12 mouse cellular contexts compared by ENCODE assay signal in the genomic region with DNA sequence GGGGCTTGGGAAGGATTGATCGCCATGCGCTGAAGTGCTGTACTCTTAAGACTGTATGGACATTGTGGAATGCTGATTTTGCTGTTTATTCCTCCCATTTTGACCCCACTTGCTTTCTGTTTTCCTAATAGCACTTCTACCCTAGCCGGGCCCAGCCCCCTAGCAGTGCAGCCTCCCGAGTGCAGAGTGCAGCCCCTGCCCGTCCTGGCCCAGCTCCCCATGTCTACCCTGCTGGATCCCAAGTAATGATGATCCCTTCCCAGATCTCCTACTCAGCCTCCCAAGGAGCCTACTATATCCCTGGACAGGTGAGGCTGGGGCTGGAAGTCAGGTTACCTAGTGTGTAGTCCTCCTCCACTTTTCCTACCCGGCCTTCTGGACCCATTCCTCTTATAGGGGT. TPM values are rescaled to one million over a fixed set of nuclear protein-coding genes. Genes with fewer than 3 reads are reported as not detected.
DNase-seq lines count a peak whose midpoint lies in the region; ATAC-seq and TF ChIP-seq lines count a peak whose summit lies in the region.
"Had no signal": no experiment of that assay in that cellular context is flagged by ENCODE, and none has a peak within 500 bp of the region (broad histone marks: within the 10 kb centered on the region; RNA-seq: fewer than 3 reads in every experiment).

No protein-coding gene starts in this region.

- ATAC-seq in forebrain, embryonic 13.5 days, result no peak
- ATAC-seq in forebrain, embryonic 11.5 days (replicated peaks; ENCODE audit: low FRiP score), result no peak
- no peak for ATAC-seq in lung, postnatal 0 days
- no peak for ATAC-seq in intestine, embryonic 15.5 days
- ATAC-seq in midbrain, postnatal 0 days (ENCODE audit: low FRiP score), result no peak
- ATAC-seq: Patski had no signal

- H3K9ac ChIP-seq in forebrain, embryonic 13.5 days, result no peak overlapping the region
- no peak overlapping the region for H3K9ac ChIP-seq in forebrain, embryonic 11.5 days (ENCODE audit: low read length)
- 0 out of 2 replicates have a peak overlapping the region, but pooled peaks have one; percentile 6 for H3K9ac ChIP-seq in lung, postnatal 0 days (replicated peaks; ENCODE audit: low read depth)
- no peak overlapping the region for H3K9ac ChIP-seq in intestine, embryonic 15.5 days
- 0 out of 2 replicates have a peak overlapping the region, but pooled peaks have one; percentile 19 for H3K9ac ChIP-seq in midbrain, postnatal 0 days (replicated peaks; ENCODE audit: low read length, poor library complexity, severe bottlenecking)

- no peak for TF ChIP-seq EP300 in lung, postnatal 0 days (IDR thresholded peaks at IDR 0.05)

- no peaks in the 10 kb centered on the region for H3K9me3 ChIP-seq in forebrain, embryonic 13.5 days (replicated peaks)
- H3K9me3 ChIP-seq in forebrain, embryonic 11.5 days (ENCODE audit: control insufficient read depth, low read length), result no peaks in the 10 kb centered on the region
- no peaks in the 10 kb centered on the region for H3K9me3 ChIP-seq in lung, postnatal 0 days (ENCODE audit: low read length)
- H3K9me3 ChIP-seq in intestine, embryonic 15.5 days, result no peaks in the 10 kb centered on the region
- no peaks in the 10 kb centered on the region for H3K9me3 ChIP-seq in midbrain, postnatal 0 days (ENCODE audit: low read length)

- no peak overlapping the region for H3K27ac ChIP-seq in forebrain, embryonic 13.5 days
- no peak overlapping the region for H3K27ac ChIP-seq in forebrain, embryonic 11.5 days (ENCODE audit: low read depth, low read length)
- no peak overlapping the region for H3K27ac ChIP-seq in lung, postnatal 0 days (ENCODE audit: low read length)
- no peak overlapping the region for H3K27ac ChIP-seq in intestine, embryonic 15.5 days
- H3K27ac ChIP-seq in midbrain, postnatal 0 days (ENCODE audit: low read depth, low read length), result no peak overlapping the region

- H3K36me3 ChIP-seq in forebrain, embryonic 13.5 days (ENCODE audit: poor library complexity, severe bottlenecking), result peaks cover 61% of the 10 kb centered on the region
- peaks cover 15% of the 10 kb centered on the region for H3K36me3 ChIP-seq in forebrain, embryonic 11.5 days (ENCODE audit: control insufficient read depth, insufficient read depth, low read length)
- H3K36me3 ChIP-seq in lung, postnatal 0 days (ENCODE audit: insufficient read depth, low read length), result peaks cover 16% of the 10 kb centered on the region
- H3K36me3 ChIP-seq in intestine, embryonic 15.5 days, result peaks cover 40% of the 10 kb centered on the region
- peaks cover 45% of the 10 kb centered on the region for H3K36me3 ChIP-seq in midbrain, postnatal 0 days (ENCODE audit: insufficient read depth, low read length)

- 0 out of 2 replicates have a peak overlapping the region, but pooled peaks have one; percentile 1 for H3K4me3 ChIP-seq in forebrain, embryonic 13.5 days
- H3K4me3 ChIP-seq in forebrain, embryonic 11.5 days (ENCODE audit: low read depth, low read length), result no peak overlapping the region
- no peak overlapping the region for H3K4me3 ChIP-seq in lung, postnatal 0 days (ENCODE audit: low read depth, low read length)
- no peak overlapping the region for H3K4me3 ChIP-seq in intestine, embryonic 15.5 days (replicated peaks)
- H3K4me3 ChIP-seq in midbrain, postnatal 0 days (ENCODE audit: low read depth, low read length), result no peak overlapping the region

- intact Hi-C loops in left cerebral cortex, postnatal 10 days (cut with DNase I), result no loop called here

- no peak for DNase-seq in forebrain, embryonic 11.5 days (ENCODE audit: low spot score)
- DNase-seq in lung, postnatal 0 days (ENCODE audit: low spot score), result no peak
- no peak for DNase-seq in lung, postnatal 4 days
- no peak for DNase-seq in midbrain, postnatal 0 days (ENCODE audit: low spot score)
- no peak for DNase-seq in retina, embryonic 14.5 days (ENCODE audit: low spot score)
- no peak for DNase-seq in left cerebral cortex, postnatal 10 days (ENCODE audit: extremely low spot score in 1 of 2, low spot score in 2 of 2)
- DNase-seq: adrenal gland, postnatal 10 days; cerebellum, adult 11-12 months; thymus, postnatal 25 days had no signal

- H3K4me2 ChIP-seq in forebrain, embryonic 13.5 days, result no peak overlapping the region
- H3K4me2 ChIP-seq in forebrain, embryonic 11.5 days (ENCODE audit: low read depth, low read length, severe bottlenecking), result no peak overlapping the region
- no peak overlapping the region for H3K4me2 ChIP-seq in lung, postnatal 0 days (replicated peaks; ENCODE audit: low read depth, low read length)
- peak overlapping the region; percentile 88 for H3K4me2 ChIP-seq in intestine, embryonic 15.5 days (replicated peaks)
- H3K4me2 ChIP-seq in midbrain, postnatal 0 days (ENCODE audit: low read depth, low read length, poor library complexity, severe bottlenecking), result 0 out of 2 replicates have a peak overlapping the region, but pooled peaks have one; percentile 6

- TF ChIP-seq CTCF in lung, postnatal 0 days (IDR thresholded peaks at IDR 0.05), result no peak
- no peak for TF ChIP-seq CTCF in midbrain, postnatal 0 days (IDR thresholded peaks at IDR 0.05)

- no peaks in the 10 kb centered on the region for H3K27me3 ChIP-seq in forebrain, embryonic 13.5 days
- H3K27me3 ChIP-seq in forebrain, embryonic 11.5 days (ENCODE audit: control insufficient read depth, insufficient read depth, low read length), result no peaks in the 10 kb centered on the region
- no peaks in the 10 kb centered on the region for H3K27me3 ChIP-seq in lung, postnatal 0 days (replicated peaks; ENCODE audit: insufficient read depth, low read length)
- no peaks in the 10 kb centered on the region for H3K27me3 ChIP-seq in intestine, embryonic 15.5 days (replicated peaks)
- no peaks in the 10 kb centered on the region for H3K27me3 ChIP-seq in midbrain, postnatal 0 days (ENCODE audit: insufficient read depth, low read length)
- H3K27me3 ChIP-seq: Patski had no signal

- peaks cover 35% of the 10 kb centered on the region for H3K4me1 ChIP-seq in forebrain, embryonic 13.5 days
- peaks cover 8% of the 10 kb centered on the region for H3K4me1 ChIP-seq in forebrain, embryonic 11.5 days (replicated peaks; ENCODE audit: control insufficient read depth, insufficient read depth, low read length)
- peaks cover 14% of the 10 kb centered on the region for H3K4me1 ChIP-seq in lung, postnatal 0 days (ENCODE audit: insufficient read depth, low read depth, low read length)
- peaks cover 26% of the 10 kb centered on the region for H3K4me1 ChIP-seq in intestine, embryonic 15.5 days (replicated peaks)
- peaks cover 8% of the 10 kb centered on the region for H3K4me1 ChIP-seq in midbrain, postnatal 0 days (ENCODE audit: insufficient read depth, low read length)

- WGBS in forebrain, embryonic 13.5 days, result 94% methylated on average over 6 of the region's 6 CpGs
- 85% methylated on average over 6 of the region's 6 CpGs for WGBS in forebrain, embryonic 11.5 days
- WGBS in lung, postnatal 0 days, result 86% methylated on average over 6 of the region's 6 CpGs
- 86% methylated on average over 6 of the region's 6 CpGs for WGBS in intestine, embryonic 15.5 days
- WGBS in midbrain, postnatal 0 days, result 93% methylated on average over 6 of the region's 6 CpGs

RNA-seq across cellular contexts. Expression of a gene that starts 7.1 kb away (rescaled TPM):
- polyA plus RNA-seq in forebrain, embryonic 13.5 days (2015; fragmentation: Nextera tagmentation; extraction: Ambion mirVana), result 146 and 165 TPM in 2 replicates
- 186 and 187 TPM in 2 replicates for polyA plus RNA-seq in forebrain, embryonic 11.5 days (2014; fragmentation: Nextera tagmentation; extraction: Ambion mirVana)
- polyA plus RNA-seq in lung, postnatal 0 days (2015; fragmentation: Nextera tagmentation; extraction: Ambion mirVana), result 73.5 and 78.7 TPM in 2 replicates
- polyA plus RNA-seq in intestine, embryonic 15.5 days (2015; fragmentation: Nextera tagmentation; extraction: Ambion mirVana), result 183 and 196 TPM in 2 replicates
- total RNA-seq in midbrain, postnatal 0 days (2014; rRNA removed), result 403 and 430 TPM in 2 replicates
- polyA plus RNA-seq in midbrain, postnatal 0 days (2015; fragmentation: Nextera tagmentation; extraction: Ambion mirVana), result 102 and 118 TPM in 2 replicates
- 100 to 1,000 TPM; 361 to 366 TPM for total RNA-seq in left cerebral cortex, postnatal 10 days (2021)

RNA-seq across cellular contexts. Expression of a gene that starts 17.8 kb away (rescaled TPM):
- polyA plus RNA-seq in forebrain, embryonic 13.5 days (2015; fragmentation: Nextera tagmentation; extraction: Ambion mirVana), result 32.5 and 35.4 TPM in 2 replicates
- polyA plus RNA-seq in forebrain, embryonic 11.5 days (2014; fragmentation: Nextera tagmentation; extraction: Ambion mirVana), result 15.2 and 16.3 TPM in 2 replicates
- 8.4 and 8.9 TPM in 2 replicates for polyA plus RNA-seq in lung, postnatal 0 days (2015; fragmentation: Nextera tagmentation; extraction: Ambion mirVana)
- 6.3 and 6.7 TPM in 2 replicates for polyA plus RNA-seq in intestine, embryonic 15.5 days (2015; fragmentation: Nextera tagmentation; extraction: Ambion mirVana)
- total RNA-seq in midbrain, postnatal 0 days (2014; rRNA removed), result 152 and 173 TPM in 2 replicates
- polyA plus RNA-seq in midbrain, postnatal 0 days (2015; fragmentation: Nextera tagmentation; extraction: Ambion mirVana), result 70.9 and 75.9 TPM in 2 replicates
- total RNA-seq in left cerebral cortex, postnatal 10 days (2021), result 100 to 1,000 TPM; 264 to 267 TPM

RNA-seq across cellular contexts. Expression of a gene that starts 23.8 kb away (rescaled TPM):
- 388 and 416 TPM in 2 replicates for polyA plus RNA-seq in forebrain, embryonic 13.5 days (2015; fragmentation: Nextera tagmentation; extraction: Ambion mirVana)
- 469 and 503 TPM in 2 replicates for polyA plus RNA-seq in forebrain, embryonic 11.5 days (2014; fragmentation: Nextera tagmentation; extraction: Ambion mirVana)
- 146 and 150 TPM in 2 replicates for polyA plus RNA-seq in lung, postnatal 0 days (2015; fragmentation: Nextera tagmentation; extraction: Ambion mirVana)
- polyA plus RNA-seq in intestine, embryonic 15.5 days (2015; fragmentation: Nextera tagmentation; extraction: Ambion mirVana), result 283 and 284 TPM in 2 replicates
- total RNA-seq in midbrain, postnatal 0 days (2014; rRNA removed), result 201 and 235 TPM in 2 replicates
- polyA plus RNA-seq in midbrain, postnatal 0 days (2015; fragmentation: Nextera tagmentation; extraction: Ambion mirVana), result 311 and 316 TPM in 2 replicates
- total RNA-seq in left cerebral cortex, postnatal 10 days (2021), result 100 to 1,000 TPM; 261 to 263 TPM

RNA-seq across cellular contexts. Expression of a gene that starts 42.3 kb away (rescaled TPM):
- polyA plus RNA-seq in forebrain, embryonic 13.5 days (2015; fragmentation: Nextera tagmentation; extraction: Ambion mirVana), result 101 and 104 TPM in 2 replicates
- 116 and 121 TPM in 2 replicates for polyA plus RNA-seq in forebrain, embryonic 11.5 days (2014; fragmentation: Nextera tagmentation; extraction: Ambion mirVana)
- polyA plus RNA-seq in lung, postnatal 0 days (2015; fragmentation: Nextera tagmentation; extraction: Ambion mirVana), result 37.5 and 48.2 TPM in 2 replicates
- polyA plus RNA-seq in intestine, embryonic 15.5 days (2015; fragmentation: Nextera tagmentation; extraction: Ambion mirVana), result 104 and 112 TPM in 2 replicates
- total RNA-seq in midbrain, postnatal 0 days (2014; rRNA removed), result 40.0 and 40.3 TPM in 2 replicates
- 72.3 and 84.6 TPM in 2 replicates for polyA plus RNA-seq in midbrain, postnatal 0 days (2015; fragmentation: Nextera tagmentation; extraction: Ambion mirVana)
- total RNA-seq in left cerebral cortex, postnatal 10 days (2021), result 10 to 100 TPM; 26.3 to 28.3 TPM

RNA-seq across cellular contexts. Expression of a gene that starts 42.3 kb away (rescaled TPM):
- polyA plus RNA-seq in forebrain, embryonic 13.5 days (2015; fragmentation: Nextera tagmentation; extraction: Ambion mirVana), result 13.2 and 14.5 TPM in 2 replicates
- polyA plus RNA-seq in forebrain, embryonic 11.5 days (2014; fragmentation: Nextera tagmentation; extraction: Ambion mirVana), result 16.5 and 20.5 TPM in 2 replicates
- 1.8 and 1.9 TPM in 2 replicates for polyA plus RNA-seq in lung, postnatal 0 days (2015; fragmentation: Nextera tagmentation; extraction: Ambion mirVana)
- polyA plus RNA-seq in intestine, embryonic 15.5 days (2015; fragmentation: Nextera tagmentation; extraction: Ambion mirVana), result 14.3 and 15.7 TPM in 2 replicates
- total RNA-seq in midbrain, postnatal 0 days (2014; rRNA removed), result 61.9 and 69.4 TPM in 2 replicates
- 21.1 and 21.9 TPM in 2 replicates for polyA plus RNA-seq in midbrain, postnatal 0 days (2015; fragmentation: Nextera tagmentation; extraction: Ambion mirVana)
- 10 to 100 TPM; 50.9 to 51.1 TPM for total RNA-seq in left cerebral cortex, postnatal 10 days (2021)

Comparison
In these comparisons a context has a peak if more than half of its experiments do, and no peak if none do; other contexts are left out.
1. H3K4me2 ChIP-seq: peak in intestine, embryonic 15.5 days (single experiment) and midbrain, postnatal 0 days (single experiment); none in forebrain, embryonic 13.5 days (single experiment), forebrain, embryonic 11.5 days (single experiment) and lung, postnatal 0 days (single experiment).
2. H3K9ac ChIP-seq: peak in lung, postnatal 0 days (single experiment) and midbrain, postnatal 0 days (single experiment); none in forebrain, embryonic 13.5 days (single experiment), forebrain, embryonic 11.5 days (single experiment) and intestine, embryonic 15.5 days (single experiment).